Mouse (Mus musculus) kidney, postnatal 25 days (tissue): Measurements from ENCODE around the gene Sez6l.

Source experiments
- DNase-seq, 2 experiments: peaks; one replicate each; pipeline ENCODE4 v3.0.0; 2021; ENCODE audit warnings: mixed read lengths in 2 of 2

Sez6l gene

GRCm38 (mm10) chr5:112584155-112584769 is 7.3 kb upstream of the Sez6l start:
- DNase-seq: peak; percentile 8 to 50

- no peak for DNase-seq
These were observed 6.3 kb upstream of the Sez6l start for GRCm38 (mm10) chr5:112583304-112583703.

GRCm38 (mm10) chr5:112577750-112578149 is 765 bp upstream of the Sez6l start:
- peak in 1 of 2 experiments; percentile 7 for DNase-seq

DNA sequence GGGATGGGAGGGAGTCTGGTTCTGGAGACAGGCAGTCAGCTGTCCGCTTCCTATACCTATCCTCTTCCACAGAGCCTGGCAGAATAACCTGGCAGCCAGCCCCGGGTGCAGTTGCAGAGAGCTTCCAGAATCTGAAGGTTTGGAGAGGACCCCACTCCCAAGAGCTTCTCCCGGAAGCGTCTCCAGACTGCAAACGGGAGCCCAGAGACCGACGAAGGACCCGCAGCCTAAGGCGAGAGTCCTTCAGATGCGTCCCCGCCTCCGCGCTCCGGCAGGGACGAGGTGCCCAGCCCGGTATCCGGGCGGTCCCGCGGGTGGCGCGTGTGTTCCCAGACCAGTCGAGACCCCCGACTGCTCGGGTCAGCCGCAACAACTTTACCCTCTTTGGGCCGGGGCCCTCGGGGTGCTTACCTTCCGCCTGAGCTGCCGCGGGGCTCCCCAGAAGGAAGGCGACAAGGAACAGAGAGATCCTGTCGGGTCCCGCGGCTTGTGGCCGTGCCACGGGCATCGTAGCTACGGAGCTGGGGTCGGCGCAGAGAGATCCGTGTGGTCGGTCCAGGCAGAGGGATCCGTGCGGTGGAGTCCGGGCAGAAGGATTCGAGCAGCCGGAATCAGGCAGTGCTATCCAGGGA is 508 bp downstream of the Sez6l start:
- DNase-seq: no peak

GRCm38 (mm10) chr5:112575151-112575915 is 1.7 kb downstream of the Sez6l start:
- DNase-seq: no peak

GRCm38 (mm10) chr5:112573916-112574315 is 3.1 kb downstream of the Sez6l start:
- DNase-seq: peak in 1 of 2 experiments; percentile 37

DNA sequence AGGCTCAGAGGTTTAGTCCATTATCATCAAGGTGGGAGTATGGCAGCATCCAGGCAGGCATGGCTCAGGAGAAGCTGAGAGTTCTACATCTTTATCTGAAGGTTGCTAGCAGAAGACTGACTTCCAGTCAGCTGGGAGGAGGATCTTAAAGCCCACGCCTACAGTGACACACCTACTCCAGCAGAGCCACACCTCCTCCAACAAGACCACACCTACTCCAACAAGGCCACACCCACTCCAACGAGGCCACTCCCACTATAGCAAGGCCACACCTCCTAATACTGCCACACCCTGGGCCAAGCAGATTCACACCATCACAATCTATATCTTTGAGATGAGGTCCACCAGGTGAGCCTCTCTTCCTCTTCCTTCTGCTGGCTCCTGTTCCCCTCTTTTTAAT is 4.8 kb downstream of the Sez6l start:
- no peak for DNase-seq

DNA sequence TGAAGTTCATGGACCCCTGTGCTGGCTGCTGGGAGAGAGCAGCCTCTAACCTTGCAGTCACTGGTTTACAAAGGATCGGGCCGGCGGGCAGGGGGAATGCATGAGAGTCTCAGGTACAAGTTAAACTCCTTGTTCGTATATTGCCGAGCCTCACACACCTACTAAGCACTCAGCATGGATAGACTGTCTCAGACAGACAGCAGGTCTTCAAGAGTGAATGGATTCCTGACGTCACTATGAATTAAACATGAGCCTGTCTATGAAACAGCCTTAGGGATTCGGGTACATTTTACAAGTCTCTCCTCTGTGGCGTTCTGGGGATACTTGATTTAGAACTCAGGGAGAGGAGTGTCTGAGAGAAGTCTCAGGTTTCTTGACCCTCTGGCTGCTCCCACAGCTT is 11.5 kb downstream of the Sez6l start:
- no peak for DNase-seq

DNA sequence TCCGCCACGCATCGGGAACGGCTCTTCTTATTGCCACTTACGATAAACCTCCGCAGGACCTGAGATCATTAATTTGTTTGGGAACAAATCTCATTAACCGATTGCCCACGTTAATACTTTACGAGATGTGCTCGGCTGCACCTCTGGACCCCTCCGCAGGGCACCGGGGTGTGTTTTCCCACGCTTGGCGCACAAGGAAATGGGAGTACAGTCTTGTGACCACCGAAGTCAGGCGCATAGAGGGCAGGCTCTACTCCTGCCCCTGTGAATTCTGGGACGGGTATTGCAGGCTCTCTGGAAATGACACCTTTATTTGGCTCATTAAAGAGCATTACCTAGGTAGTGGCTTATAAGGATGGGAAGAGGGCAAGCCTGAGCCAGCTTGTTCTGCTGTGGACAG is 11.9 kb downstream of the Sez6l start:
- DNase-seq: no peak

DNA sequence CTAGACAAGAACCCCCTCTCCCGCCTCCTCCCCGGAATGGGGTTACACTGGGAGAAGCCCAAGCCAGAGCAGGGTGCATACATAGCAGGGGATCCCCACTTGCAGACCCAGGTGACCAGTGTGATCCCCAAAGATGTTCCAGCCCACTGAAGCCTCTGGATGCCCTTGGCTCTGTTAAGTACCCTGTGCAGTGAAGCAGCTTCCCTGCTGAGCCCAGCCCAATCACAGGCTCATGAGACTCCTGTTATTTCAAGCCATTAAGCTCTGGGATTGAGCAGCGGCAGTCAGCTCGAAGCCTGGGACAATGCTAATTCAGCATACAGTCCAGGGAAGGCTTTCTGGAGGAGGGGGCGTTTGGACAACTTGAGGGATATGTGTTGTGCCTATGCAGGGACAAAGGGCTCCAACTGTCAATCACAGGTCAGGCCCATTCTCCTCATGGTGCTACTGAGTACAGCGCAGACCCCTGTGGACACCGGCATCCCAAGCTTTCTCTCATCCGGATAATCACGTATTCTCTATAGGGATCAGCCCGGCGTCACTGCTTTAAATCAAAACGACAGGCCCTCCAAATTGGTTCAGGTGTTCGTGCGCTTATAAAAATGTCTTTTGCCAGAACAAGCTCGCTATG is 16.0 kb downstream of the Sez6l start:
- DNase-seq: no peak

DNA sequence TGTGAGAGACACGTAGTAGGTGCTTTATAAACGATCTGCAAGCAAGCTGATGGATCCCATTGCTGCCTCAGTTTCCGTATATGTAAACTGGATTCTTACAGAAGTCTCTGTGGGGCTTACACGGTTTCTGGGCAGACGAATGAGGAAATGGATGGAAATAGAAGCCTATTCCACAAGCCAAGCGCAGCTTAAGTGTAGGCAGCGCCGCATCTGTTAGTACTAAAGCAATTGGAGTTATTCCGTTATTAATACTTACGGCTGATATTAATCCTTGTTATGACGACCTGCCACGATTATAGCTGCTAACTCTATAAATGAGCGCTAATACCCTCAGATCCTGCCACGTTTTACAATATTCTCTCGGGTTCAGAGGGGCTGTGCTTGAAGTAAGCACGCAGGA is 16.8 kb downstream of the Sez6l start:
- DNase-seq: no peak

DNA sequence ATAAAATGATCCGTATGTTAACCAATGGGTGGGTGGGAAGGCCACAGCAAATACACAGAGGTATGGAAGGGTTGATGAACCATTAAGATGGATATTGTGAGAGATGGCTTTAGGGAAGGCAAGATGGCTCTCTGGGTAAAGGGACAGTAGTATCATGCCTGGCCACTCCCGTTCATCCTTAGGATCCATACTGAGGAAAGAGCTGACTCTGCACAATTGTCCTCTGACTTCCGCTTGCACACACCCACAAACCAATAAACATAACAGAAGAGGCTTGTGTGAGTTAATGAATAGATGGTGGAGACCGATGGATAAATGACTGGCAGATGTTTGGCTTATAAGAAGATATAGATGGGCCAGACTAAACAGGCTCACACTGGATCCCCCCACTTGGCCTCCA is 19.6 kb downstream of the Sez6l start:
- DNase-seq: no peak

DNA sequence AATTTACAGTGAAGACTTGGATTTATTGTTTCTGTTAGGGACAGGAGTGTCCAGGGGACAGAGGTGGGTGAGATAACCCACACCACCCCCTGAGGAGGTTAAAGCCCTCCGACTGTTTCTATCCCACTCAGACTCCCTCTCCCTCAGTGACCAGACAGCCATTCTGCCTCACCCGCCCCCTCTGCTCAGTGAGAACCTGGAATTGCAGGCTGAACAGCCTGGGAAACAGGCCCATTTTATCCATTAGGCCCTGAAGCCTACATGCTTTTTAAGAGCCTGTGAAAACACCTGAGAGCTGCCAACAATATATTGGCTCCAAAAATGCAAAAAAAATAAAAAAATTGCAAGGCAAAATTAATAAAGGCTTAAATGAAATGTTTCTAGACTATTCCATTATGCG is 20.3 kb downstream of the Sez6l start:
- no peak for DNase-seq

DNA sequence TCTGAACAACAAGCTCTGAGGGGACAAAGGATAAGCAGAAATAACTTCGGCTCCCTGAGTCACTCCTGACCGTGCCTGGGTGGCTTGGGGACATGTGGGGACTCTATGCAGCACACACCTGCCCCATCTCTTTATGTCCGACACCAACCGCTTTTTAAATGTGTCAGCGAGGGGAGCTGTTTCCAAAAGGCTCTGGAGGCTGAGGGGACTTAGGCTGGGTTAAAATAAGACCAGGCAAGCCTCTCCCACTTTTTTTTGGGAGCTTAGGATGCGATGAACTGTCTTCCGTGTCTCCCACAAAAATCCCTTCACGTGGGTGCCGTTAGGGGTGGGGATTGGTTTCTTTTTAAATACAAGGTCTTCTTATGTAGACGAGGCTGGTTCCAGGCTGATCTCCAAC is 22.5 kb downstream of the Sez6l start:
- DNase-seq: no peak

DNA sequence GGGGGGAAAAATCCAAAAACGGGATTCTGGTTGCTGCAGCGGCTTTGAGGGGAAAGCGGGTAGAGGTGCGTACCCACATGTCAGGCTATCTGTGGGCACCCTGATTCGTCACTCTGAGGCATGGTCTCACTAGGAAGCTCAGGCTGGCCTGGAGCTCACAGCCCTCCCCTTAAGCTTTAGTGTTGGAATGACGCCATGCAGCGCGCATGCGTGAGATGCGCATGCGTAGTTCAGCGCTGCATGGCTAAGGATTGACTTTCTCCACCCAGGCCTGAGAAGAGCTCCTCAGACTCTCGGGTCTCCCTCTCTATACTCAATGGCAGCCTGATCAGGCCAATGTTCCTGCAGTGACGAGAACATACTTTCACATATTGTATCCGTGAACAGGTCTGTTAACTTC is 24.2 kb downstream of the Sez6l start:
- no peak for DNase-seq

GRCm38 (mm10) chr5:112551975-112552728 is 24.8 kb downstream of the Sez6l start:
- DNase-seq: peak; percentile 24 to 43

DNA sequence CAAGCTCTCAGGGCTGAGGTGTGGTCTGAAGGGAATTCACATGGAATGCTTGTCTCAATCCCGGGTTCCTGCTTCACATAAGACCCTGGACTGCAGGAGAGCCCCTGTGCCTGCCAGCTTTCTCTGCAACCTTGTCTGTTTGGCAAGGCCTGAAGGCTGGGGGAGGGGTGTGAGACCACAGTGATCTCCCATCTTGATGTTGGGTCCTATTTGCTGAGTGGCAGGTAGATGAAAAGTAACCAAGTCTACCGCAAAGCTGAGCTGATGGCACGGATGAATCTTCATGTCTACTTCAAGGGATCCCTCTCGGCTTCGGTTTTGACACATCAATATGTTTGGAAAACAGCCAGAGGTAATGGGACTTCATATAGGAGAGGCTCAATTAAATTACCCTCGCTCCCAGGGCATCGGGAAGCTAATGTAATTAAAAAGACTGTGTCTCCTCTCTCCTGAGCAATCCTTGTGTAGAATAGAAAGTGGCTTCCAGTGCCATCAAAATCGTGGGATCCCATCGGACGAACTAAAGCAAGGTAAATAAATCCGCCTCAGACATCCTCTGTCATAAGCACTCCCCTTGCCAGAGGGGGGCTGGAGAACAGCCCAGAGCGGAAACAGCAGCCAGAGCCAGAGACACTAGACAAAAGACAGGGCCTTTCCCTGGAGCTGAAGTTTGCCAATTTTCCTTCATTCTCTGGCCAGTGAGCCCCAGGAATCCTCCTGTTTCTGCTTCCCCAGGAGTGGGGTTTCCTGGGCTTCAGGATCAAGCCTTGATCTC is 28.0 kb downstream of the Sez6l start:
- peak; percentile 39 to 69 for DNase-seq

DNA sequence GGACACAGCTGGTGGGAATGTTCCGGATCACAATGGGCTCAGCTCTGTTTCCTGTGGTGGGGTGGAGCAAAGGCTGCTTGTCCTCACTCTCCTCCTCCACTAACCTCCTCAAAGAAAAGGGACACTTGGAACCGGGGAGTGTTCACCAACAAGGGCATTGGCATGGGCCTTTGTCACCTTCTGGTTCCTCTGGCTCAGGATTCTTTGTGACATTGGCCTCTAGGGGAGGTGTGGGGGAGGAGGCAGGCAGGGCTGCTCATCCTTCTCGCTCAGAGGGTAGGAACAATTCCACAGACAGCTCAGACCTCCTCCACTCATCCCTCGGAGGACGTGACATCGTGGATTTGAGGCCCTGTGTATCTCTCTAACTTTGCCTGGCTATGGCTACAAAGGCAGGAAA is 30.2 kb downstream of the Sez6l start:
- DNase-seq: no peak

DNA sequence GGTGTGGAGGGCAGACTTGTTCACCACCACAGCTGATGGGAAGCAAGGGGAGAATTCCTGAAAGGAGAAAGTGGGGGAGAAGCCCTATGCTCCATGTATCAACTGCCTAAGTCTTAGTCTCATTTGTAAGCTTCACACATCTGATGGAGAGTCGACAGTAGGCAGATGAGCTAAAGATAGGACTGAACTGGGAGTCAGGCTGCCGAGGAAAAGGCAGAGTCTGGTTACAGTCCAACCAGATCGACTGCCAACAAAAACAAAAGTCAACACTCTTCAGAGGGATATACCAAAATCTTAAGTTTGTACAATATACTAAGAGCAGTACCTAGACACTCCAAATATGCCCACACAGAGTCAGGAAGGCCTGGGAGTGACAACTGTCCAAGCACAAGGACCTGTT is 38.7 kb downstream of the Sez6l start:
- no peak for DNase-seq

DNA sequence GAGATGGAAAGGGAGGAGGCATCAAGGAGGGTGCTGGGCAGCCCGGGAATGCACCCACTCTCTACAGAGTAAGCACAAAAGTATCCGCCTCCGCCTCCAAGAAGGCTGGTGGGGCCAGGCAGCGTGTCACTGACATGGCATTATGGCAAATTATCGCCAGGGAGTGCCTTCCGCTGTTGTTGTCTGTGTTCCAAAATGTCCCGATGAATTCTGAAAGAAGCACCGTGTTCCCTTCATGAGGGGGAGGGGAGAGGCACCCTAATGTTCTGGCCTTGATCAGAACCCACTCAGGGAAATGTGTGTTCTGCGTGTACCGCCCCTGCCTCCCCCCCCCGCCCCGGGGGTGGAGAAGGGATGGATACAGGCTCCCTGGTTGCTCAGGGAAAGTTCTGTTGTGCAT is 41.1 kb downstream of the Sez6l start:
- DNase-seq: no peak

DNA sequence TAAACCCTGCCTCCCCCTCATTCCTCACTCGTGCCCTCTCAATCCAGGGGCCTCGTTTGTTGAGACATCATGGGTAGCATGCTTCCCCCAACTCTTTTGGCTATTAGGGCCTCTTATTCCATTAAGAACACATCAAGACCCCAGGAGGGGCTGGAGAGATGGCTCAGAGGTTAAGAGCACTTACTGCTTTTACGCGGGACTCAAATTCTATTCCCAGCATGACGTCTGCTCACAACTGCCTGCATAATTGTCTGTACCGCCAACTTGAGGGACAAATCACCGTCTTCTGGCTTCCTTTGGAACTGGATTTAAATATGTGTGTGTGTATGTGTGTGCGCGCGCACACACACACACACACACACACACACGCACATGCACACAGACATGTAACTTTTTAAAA is 42.8 kb downstream of the Sez6l start:
- DNase-seq: no peak
